Mouse (Mus musculus): ENCODE results near the gene Thap2. TPM values are rescaled to one million over a fixed set of nuclear protein-coding genes. Genes with fewer than 3 reads are reported as not detected.

Gene Thap2
- polyA plus RNA-seq, 1 experiment, result 10.1 TPM

- TF ChIP-seq GATA1 (IDR thresholded peaks at IDR 0.05; ENCODE audit: low read length), result no peak
Measured at GRCm38 (mm10) chr10:115332420-115332952, 51.8 kb downstream of the Thap2 start.

GRCm38 (mm10) chr10:115329010-115329530 lies 55.2 kb downstream of the Thap2 start:
- no peak for TF ChIP-seq GATA1 (IDR thresholded peaks at IDR 0.05; ENCODE audit: low read length)

DNA sequence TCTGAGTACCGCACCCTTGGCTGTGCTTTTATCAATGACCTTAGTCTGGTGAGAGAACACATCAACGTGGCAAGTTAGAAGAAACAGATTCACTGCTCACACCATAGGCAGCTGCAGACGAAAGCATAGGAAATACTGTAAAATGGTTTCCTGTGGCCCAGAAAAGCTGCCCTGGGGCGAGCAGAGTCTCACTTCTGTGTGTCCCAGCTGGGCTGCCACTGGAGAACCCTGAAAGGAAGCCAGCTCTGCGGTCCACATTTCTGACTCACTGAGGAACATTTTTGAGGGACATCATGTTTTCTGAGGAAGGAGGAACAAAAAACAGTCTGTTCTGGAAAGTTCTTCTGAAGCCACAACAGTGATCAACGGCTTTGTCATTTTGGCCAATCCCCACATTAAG lies 55.7 kb downstream of the Thap2 start:
- no peak for TF ChIP-seq GATA1 (IDR thresholded peaks at IDR 0.05; ENCODE audit: low read length)

DNA sequence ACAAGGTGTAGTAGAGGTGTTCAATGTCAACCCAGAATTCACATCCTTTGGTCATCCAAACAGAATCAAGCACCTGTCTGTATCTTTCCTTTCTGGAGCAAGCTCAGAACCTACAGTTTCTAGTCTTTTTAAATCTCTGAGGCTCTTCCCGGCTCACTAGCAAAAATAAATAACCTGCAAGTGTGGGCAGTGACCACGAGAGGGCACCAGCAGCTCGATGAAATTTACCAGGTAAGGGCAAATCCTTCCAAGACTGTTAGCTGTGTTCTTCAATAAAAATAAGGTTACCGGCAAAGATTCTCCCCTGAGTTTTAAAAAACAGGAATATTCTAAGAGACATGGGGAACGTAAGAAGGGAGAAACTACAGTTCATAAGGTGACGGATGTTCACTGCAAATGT lies 60.9 kb downstream of the Thap2 start:
- no peak for TF ChIP-seq GATA1 (IDR thresholded peaks at IDR 0.05; ENCODE audit: low read length)

DNA sequence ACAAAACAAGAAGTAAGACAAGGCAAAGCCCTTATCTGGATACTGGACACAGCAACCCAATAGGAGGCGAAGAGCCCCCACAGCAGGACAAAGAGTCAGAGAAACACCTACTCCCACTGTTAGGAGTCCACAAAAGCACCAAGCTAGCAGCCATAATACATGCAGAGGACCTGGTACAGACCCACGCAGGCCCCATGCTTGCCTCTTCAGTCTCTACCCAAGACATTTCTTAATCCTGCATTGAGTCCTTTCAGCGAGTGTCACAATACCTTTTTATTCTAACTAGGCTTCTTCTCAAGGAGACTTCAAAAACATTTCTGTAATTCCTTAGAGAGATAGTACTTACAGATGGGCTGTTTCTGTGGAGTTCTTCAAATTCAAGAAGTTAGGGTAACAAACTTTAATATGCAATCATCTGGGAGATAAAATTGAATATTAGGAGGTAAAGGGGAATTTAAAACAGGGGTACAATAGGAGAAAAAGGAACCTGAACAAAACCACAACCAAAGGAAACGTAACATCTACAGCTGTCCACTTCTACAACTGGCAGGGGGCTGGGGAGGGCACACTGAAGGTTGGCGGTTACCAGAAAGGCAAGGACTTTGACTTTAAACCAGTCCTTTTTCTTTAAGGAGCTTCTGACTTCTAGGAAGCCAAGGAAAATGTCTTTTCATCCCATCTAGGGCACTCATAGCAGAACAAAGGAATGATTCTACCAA lies 62.8 kb downstream of the Thap2 start:
- TF ChIP-seq GATA1 (IDR thresholded peaks at IDR 0.05; ENCODE audit: low read length), result no peak

Other genes starting within 250 kb of the Thap2 start
- not detected in 2 replicates for gene Tph2, start 199.4 kb downstream of the Thap2 start, polyA plus RNA-seq (2012)
- gene Tbc1d15, start 133.0 kb downstream of the Thap2 start, polyA plus RNA-seq (2012), result 1.4 and 1.8 TPM in 2 replicates
- gene Rab21, start 68.8 kb downstream of the Thap2 start, polyA plus RNA-seq (2012), result 27.2 and 30.9 TPM in 2 replicates
- 3.0 and 3.7 TPM in 2 replicates for gene Tmem19, start 21.9 kb downstream of the Thap2 start, polyA plus RNA-seq (2012)
- 7.2 and 9.7 TPM in 2 replicates for gene Zfc3h1, start 516 bp upstream of the Thap2 start, polyA plus RNA-seq (2012)
- not detected in 2 replicates for gene A930009A15Rik, start 185.5 kb upstream of the Thap2 start, polyA plus RNA-seq (2012)
- not detected in 2 replicates for gene Lgr5, start 203.3 kb upstream of the Thap2 start, polyA plus RNA-seq (2012)

All from G1E-ER4 (cell line).